Comparison of ENCODE assay signal across 14 mouse cellular contexts in genomic region chr1:97585106-97585505, GRCm38 (mm10).
"Had no signal": no experiment of that assay in that cellular context is flagged by ENCODE, and none has a peak within 500 bp of the region (broad histone marks: within the 10 kb centered on the region; RNA-seq: fewer than 3 reads in every experiment).

No protein-coding gene starts in this region.

- H3K4me2 ChIP-seq: intestine, embryonic 15.5 days; limb, embryonic 12.5 days; limb, embryonic 15.5 days; lung, embryonic 14.5 days; midbrain, embryonic 13.5 days had no signal

- ATAC-seq: intestine, embryonic 15.5 days; lung, postnatal 0 days; midbrain, embryonic 13.5 days had no signal

- H3K4me3 ChIP-seq: intestine, embryonic 15.5 days; limb, embryonic 12.5 days; limb, embryonic 15.5 days; midbrain, embryonic 13.5 days had no signal

- DNase-seq: kidney, adult 18-20 months; kidney, adult 9 months; kidney, postnatal 14 days; kidney, postnatal 4 days; left cerebral cortex, postnatal 4 days; lung, embryonic 14.5 days; lung, postnatal 36 days; thymus, adult 18-20 months; thymus, postnatal 36 days had no signal

- H3K9me3 ChIP-seq: intestine, embryonic 15.5 days; limb, embryonic 12.5 days; limb, embryonic 15.5 days; midbrain, embryonic 13.5 days had no signal

- H3K9ac ChIP-seq: intestine, embryonic 15.5 days; limb, embryonic 12.5 days; limb, embryonic 15.5 days; lung, embryonic 14.5 days; midbrain, embryonic 13.5 days had no signal

- H3K27ac ChIP-seq: intestine, embryonic 15.5 days; limb, embryonic 12.5 days; limb, embryonic 15.5 days; midbrain, embryonic 13.5 days had no signal

- H3K4me1 ChIP-seq: intestine, embryonic 15.5 days; limb, embryonic 12.5 days; limb, embryonic 15.5 days had no signal

- H3K27me3 ChIP-seq: intestine, embryonic 15.5 days; limb, embryonic 12.5 days; limb, embryonic 15.5 days; midbrain, embryonic 13.5 days had no signal

- H3K36me3 ChIP-seq: intestine, embryonic 15.5 days; limb, embryonic 12.5 days; limb, embryonic 15.5 days; midbrain, embryonic 13.5 days had no signal
